7 mouse cellular contexts compared by ENCODE assay signal in the genomic region with DNA sequence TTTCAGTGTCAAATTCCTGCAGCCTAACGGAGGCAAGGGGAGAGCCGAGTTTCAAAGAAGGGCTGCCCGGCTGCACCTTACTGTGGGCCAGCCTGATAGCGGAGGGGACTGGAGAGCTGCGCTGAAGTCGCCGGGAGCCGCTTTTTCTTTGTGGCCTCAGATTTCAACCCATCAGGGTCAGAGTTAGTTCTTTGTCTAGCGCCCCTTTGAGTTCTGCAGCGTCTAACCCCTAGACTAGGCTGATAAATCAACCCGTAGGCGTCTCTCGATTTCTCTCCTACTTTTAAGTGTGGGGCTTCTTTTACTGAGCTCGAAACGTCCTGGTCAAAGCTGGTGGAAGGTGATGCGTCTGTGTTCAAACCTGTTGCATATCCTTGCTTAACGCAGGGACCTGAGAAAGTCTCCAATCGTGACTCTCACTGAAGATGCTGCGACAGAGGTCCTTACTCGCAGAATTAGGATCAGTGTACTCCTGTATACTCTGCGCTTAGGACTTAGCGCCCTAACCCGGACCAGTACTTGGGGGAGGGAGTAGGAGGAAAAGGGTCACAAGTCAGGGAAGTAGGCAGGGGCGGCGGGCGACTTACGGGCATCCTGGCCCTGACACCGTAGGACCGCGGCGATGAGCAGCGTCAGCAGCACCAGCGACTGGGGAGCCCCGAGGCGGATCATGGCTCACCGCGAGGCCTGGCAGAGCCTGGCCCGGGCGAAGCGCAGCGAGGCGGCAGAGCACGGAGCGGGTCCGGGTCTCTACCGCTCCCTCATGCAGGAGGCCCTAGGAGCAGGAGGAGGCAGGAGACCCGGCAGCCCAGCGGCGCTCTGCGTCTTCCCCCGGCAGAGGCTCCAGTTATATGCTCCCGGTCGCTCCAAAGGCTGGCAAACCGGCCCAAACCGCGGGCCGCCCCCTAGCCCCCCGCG. TPM values are rescaled to one million over a fixed set of nuclear protein-coding genes. Genes with fewer than 3 reads are reported as not detected.
DNase-seq lines count a peak whose midpoint lies in the region; ATAC-seq and TF ChIP-seq lines count a peak whose summit lies in the region.

Gene Col2a1, minus strand, starts transcription at position 874 of the 918 bp plus-strand sequence.

- H3K27me3 ChIP-seq in embryonic facial prominence, embryonic 12.5 days = peaks cover 2% of the 10 kb centered on the region; the same call in 1 of the 2 replicates
- 0 out of 2 replicates have a peak, but pooled peaks cover 4% of the 10 kb centered on the region for H3K27me3 ChIP-seq in neural tube, embryonic 11.5 days (ENCODE audit: control insufficient read depth, insufficient read depth, low read length)

- no peaks in the 10 kb centered on the region for H3K36me3 ChIP-seq in embryonic facial prominence, embryonic 12.5 days
- H3K36me3 ChIP-seq in neural tube, embryonic 11.5 days (ENCODE audit: control insufficient read depth, insufficient read depth, low read length) = no peaks in the 10 kb centered on the region

- peak within 1 kb of the TSS; percentile 7; the same call in 1 of the 2 replicates for H3K4me3 ChIP-seq in left cerebral cortex, adult 2 months
- peak within 1 kb of the TSS; percentile 67 for H3K4me3 ChIP-seq in embryonic facial prominence, embryonic 12.5 days
- H3K4me3 ChIP-seq in neural tube, embryonic 11.5 days (ENCODE audit: low read depth, low read length) = peak within 1 kb of the TSS; percentile 71

- H3K4me1 ChIP-seq in embryonic facial prominence, embryonic 12.5 days = peaks cover 32% of the 10 kb centered on the region
- H3K4me1 ChIP-seq in neural tube, embryonic 11.5 days (ENCODE audit: control insufficient read depth, insufficient read depth, low read length) = peaks cover 30% of the 10 kb centered on the region

- ATAC-seq in embryonic facial prominence, embryonic 12.5 days (ENCODE audit: insufficient number of reproducible peaks, insufficient read depth, low FRiP score, low TSS enrichment) = peak; percentile 0; the same call in 1 of the 2 replicates
- peak; percentile 11 for ATAC-seq in neural tube, embryonic 11.5 days (ENCODE audit: insufficient read depth, low FRiP score, low TSS enrichment)
- ATAC-seq in monocyte, adult 5-6 weeks (replicated peaks; ENCODE audit: insufficient number of reproducible peaks, low FRiP score, low TSS enrichment, poor library complexity, severe bottlenecking) = no peak

- under 1% methylated on average over 58 of the region's 59 CpGs for WGBS in embryonic facial prominence, embryonic 12.5 days
- WGBS in neural tube, embryonic 11.5 days = under 1% methylated on average over 44 of the region's 59 CpGs

- peak within 1 kb of the TSS; percentile 81 for H3K4me2 ChIP-seq in embryonic facial prominence, embryonic 12.5 days (replicated peaks)
- H3K4me2 ChIP-seq in neural tube, embryonic 11.5 days (ENCODE audit: low read depth) = peak within 1 kb of the TSS; percentile 82

- intact Hi-C loops in left cerebral cortex, adult 2 months (cut with DNase I) = no loop called here
- intact Hi-C loops in left cerebral cortex, postnatal 10 days (cut with DNase I) = no loop called here

- TF ChIP-seq CTCF in left cerebral cortex, adult 2 months (IDR thresholded peaks at IDR 0.05) = no peak

- H3K9ac ChIP-seq in embryonic facial prominence, embryonic 12.5 days = peak within 1 kb of the TSS; percentile 84
- H3K9ac ChIP-seq in neural tube, embryonic 11.5 days (ENCODE audit: low read length) = peak within 1 kb of the TSS; percentile 92

- no peaks in the 10 kb centered on the region for H3K9me3 ChIP-seq in embryonic facial prominence, embryonic 12.5 days
- no peaks in the 10 kb centered on the region for H3K9me3 ChIP-seq in neural tube, embryonic 11.5 days (ENCODE audit: control insufficient read depth, low read length)

- no peak within 1 kb of the TSS for H3K27ac ChIP-seq in left cerebral cortex, adult 2 months
- peak within 1 kb of the TSS; percentile 93 for H3K27ac ChIP-seq in embryonic facial prominence, embryonic 12.5 days
- peak within 1 kb of the TSS; percentile 93 for H3K27ac ChIP-seq in neural tube, embryonic 11.5 days (ENCODE audit: low read depth, low read length)

- no peak for DNase-seq in left cerebral cortex, adult 2 months (ENCODE audit: extremely low spot score in 1 of 2, low spot score in 2 of 2)
- DNase-seq in left cerebral cortex, postnatal 10 days (ENCODE audit: extremely low spot score in 1 of 2, low spot score in 2 of 2) = no peak
- peak; percentile 20 for DNase-seq in induced T-regulatory cell, adult 2 months (ENCODE audit: low read depth)
- peak; percentile 82 for DNase-seq in neural tube, embryonic 11.5 days (ENCODE audit: low spot score)
- no peak for DNase-seq in layer of hippocampus, adult 9-11 months

RNA-seq across cellular contexts. Expression of gene Col2a1, which starts in this region (rescaled TPM):
- total RNA-seq in left cerebral cortex, adult 2 months (2021) = under 1 TPM; 0.61 to 0.63 TPM
- total RNA-seq in left cerebral cortex, postnatal 10 days (2021) = 1 to 10 TPM in 1 of 2 experiments, under 1 TPM in 1; 0.63 to 1.1 TPM
- 377 and 433 TPM in 2 replicates for polyA plus RNA-seq in embryonic facial prominence, embryonic 12.5 days (2016; fragmentation: Nextera tagmentation; extraction: Ambion mirVana)
- polyA plus RNA-seq in neural tube, embryonic 11.5 days (2014; fragmentation: Nextera tagmentation; extraction: Ambion mirVana) = 208 and 219 TPM in 2 replicates
- total RNA-seq in monocyte, adult 5-6 weeks (2017) = 1.1 TPM in 1 of 3 replicates, not detected in the others

Comparison
In these comparisons a context has a peak if more than half of its experiments do, and no peak if none do; other contexts are left out.
1. DNase-seq: peak in induced T-regulatory cell, adult 2 months (single experiment) and neural tube, embryonic 11.5 days (single experiment); none in left cerebral cortex, adult 2 months (0 of 2), left cerebral cortex, postnatal 10 days (0 of 2) and layer of hippocampus, adult 9-11 months (single experiment).
2. H3K4me3 ChIP-seq: peak in every context shown above with its lines; median percentile 71 in neural tube, embryonic 11.5 days; 67 in embryonic facial prominence, embryonic 12.5 days; 7 in left cerebral cortex, adult 2 months.